Mouse (Mus musculus): Measurements from ENCODE around the gene Adamts17.

Adamts17 gene

GRCm38 (mm10) chr7:67061756-67062155 is 222.2 kb downstream of the Adamts17 start:
- DNase-seq (ENCODE audit: inconsistent age in 2 of 2, low spot score in 1 of 2), result peak; percentile 48 to 84

- DNase-seq (ENCODE audit: inconsistent age in 2 of 2, low spot score in 1 of 2), result no peak
Measured at GRCm38 (mm10) chr7:67062571-67062970, 223.0 kb downstream of the Adamts17 start.

GRCm38 (mm10) chr7:67064627-67065305 is 225.2 kb downstream of the Adamts17 start:
- DNase-seq (ENCODE audit: inconsistent age in 2 of 2, low spot score in 1 of 2), result no peak

- DNase-seq (ENCODE audit: inconsistent age in 2 of 2, low spot score in 1 of 2), result no peak
Measured at GRCm38 (mm10) chr7:67065631-67066030, 226.1 kb downstream of the Adamts17 start.

- DNase-seq (ENCODE audit: inconsistent age in 2 of 2, low spot score in 1 of 2), result no peak
Measured at GRCm38 (mm10) chr7:67072015-67072685, 232.6 kb downstream of the Adamts17 start.

GRCm38 (mm10) chr7:67082751-67083150 is 243.2 kb downstream of the Adamts17 start:
- no peak for DNase-seq (ENCODE audit: inconsistent age in 2 of 2, low spot score in 1 of 2)

- DNase-seq (ENCODE audit: inconsistent age in 2 of 2, low spot score in 1 of 2), result no peak
Measured at GRCm38 (mm10) chr7:67087759-67088158, 248.2 kb downstream of the Adamts17 start.

- DNase-seq (ENCODE audit: inconsistent age in 2 of 2, low spot score in 1 of 2), result peak in 1 of 2 experiments; percentile 41
Measured at GRCm38 (mm10) chr7:67097096-67097495, 257.6 kb downstream of the Adamts17 start.

- DNase-seq (ENCODE audit: inconsistent age in 2 of 2, low spot score in 1 of 2), result no peak
Measured at GRCm38 (mm10) chr7:67101418-67101973, 262.0 kb downstream of the Adamts17 start.

GRCm38 (mm10) chr7:67110551-67111159 is 271.1 kb downstream of the Adamts17 start:
- no peak for DNase-seq (ENCODE audit: inconsistent age in 2 of 2, low spot score in 1 of 2)

GRCm38 (mm10) chr7:67112495-67113216 is 273.1 kb downstream of the Adamts17 start:
- peak; percentile 67 to 80 for DNase-seq (ENCODE audit: inconsistent age in 2 of 2, low spot score in 1 of 2)

- no peak for DNase-seq (ENCODE audit: inconsistent age in 2 of 2, low spot score in 1 of 2)
Measured at GRCm38 (mm10) chr7:67114056-67114455, 274.5 kb downstream of the Adamts17 start.

GRCm38 (mm10) chr7:67115056-67115455 is 275.5 kb downstream of the Adamts17 start:
- no peak for DNase-seq (ENCODE audit: inconsistent age in 2 of 2, low spot score in 1 of 2)

GRCm38 (mm10) chr7:67135140-67135539 is 295.6 kb downstream of the Adamts17 start:
- peak in 1 of 2 experiments; percentile 57 for DNase-seq (ENCODE audit: inconsistent age in 2 of 2, low spot score in 1 of 2)

- peak in 1 of 2 experiments; percentile 61 for DNase-seq (ENCODE audit: inconsistent age in 2 of 2, low spot score in 1 of 2)
Measured at GRCm38 (mm10) chr7:67142347-67143015, 302.9 kb downstream of the Adamts17 start.

GRCm38 (mm10) chr7:67145748-67146147 is 306.2 kb downstream of the Adamts17 start:
- peak; percentile 59 to 65 for DNase-seq (ENCODE audit: inconsistent age in 2 of 2, low spot score in 1 of 2)

GRCm38 (mm10) chr7:67146151-67146550 is 306.6 kb downstream of the Adamts17 start:
- DNase-seq (ENCODE audit: inconsistent age in 2 of 2, low spot score in 1 of 2), result peak in 1 of 2 experiments; percentile 23

- DNase-seq (ENCODE audit: inconsistent age in 2 of 2, low spot score in 1 of 2), result no peak
Measured at GRCm38 (mm10) chr7:67149707-67150106, 310.2 kb downstream of the Adamts17 start.

GRCm38 (mm10) chr7:67152626-67153025 is 313.1 kb downstream of the Adamts17 start:
- peak; percentile 89 to 90 for DNase-seq (ENCODE audit: inconsistent age in 2 of 2, low spot score in 1 of 2)

- no peak for DNase-seq (ENCODE audit: inconsistent age in 2 of 2, low spot score in 1 of 2)
Measured at GRCm38 (mm10) chr7:67162135-67162534, 322.6 kb downstream of the Adamts17 start.

Data from adrenal gland, adult (tissue).